Mouse (Mus musculus) stomach, embryonic 14.5 days (tissue): ENCODE data around the gene Spata46. TPM values are rescaled to one million over a fixed set of nuclear protein-coding genes. Genes with fewer than 3 reads are reported as not detected.

Experiments
- ATAC-seq: fragments of 200-750 bp; cut with Nextera tagmentation; 2 replicates; pipeline ENCODE4 v1.8.0; 2017; ENCODE audit warnings: low read depth, moderate TSS enrichment; ENCODE audit not compliant: insufficient number of reproducible peaks, insufficient read depth, low FRiP score
- H3K27ac ChIP-seq: fragments of 300-500 bp; sonication (generic); 2 replicates; pipeline ENCODE4 v1.5.1; 2014; ENCODE audit warnings: mild to moderate bottlenecking, low read length, moderate library complexity, mixed read lengths
- H3K27me3 ChIP-seq: fragments of 300-500 bp; sonication (generic); 2 replicates; pipeline ENCODE4 v1.6.1; 2014; ENCODE audit warnings: low read length, control low read depth, mixed read lengths; ENCODE audit not compliant: control insufficient read depth, insufficient read depth
- H3K36me3 ChIP-seq: fragments of 300-500 bp; sonication (generic); 2 replicates; pipeline ENCODE4 v1.6.1; 2014; ENCODE audit warnings: mild to moderate bottlenecking, control low read depth, low read length, moderate library complexity, mixed read lengths; ENCODE audit not compliant: control insufficient read depth, insufficient read depth
- H3K4me1 ChIP-seq: fragments of 300-500 bp; sonication (generic); 2 replicates; pipeline ENCODE4 v1.6.1; 2014; ENCODE audit warnings: low read length, control low read depth, mixed read lengths; ENCODE audit not compliant: control insufficient read depth, insufficient read depth
- H3K4me2 ChIP-seq: fragments of 300-500 bp; sonication (generic); replicated peaks from 2 replicates; pipeline ENCODE4 v1.6.1; 2014; ENCODE audit warnings: low read depth, low read length, control low read depth
- H3K4me3 ChIP-seq: fragments of 300-500 bp; sonication (generic); 2 replicates; pipeline ENCODE4 v1.5.1; 2014; ENCODE audit warnings: low read depth, low read length, control low read depth
- H3K9ac ChIP-seq: fragments of 300-500 bp; sonication (generic); replicated peaks from 2 replicates; pipeline ENCODE4 v1.6.1; 2014; ENCODE audit warnings: low read depth, mild to moderate bottlenecking, control low read depth, low read length, moderate library complexity, mixed read lengths
- H3K9me3 ChIP-seq: fragments of 300-500 bp; sonication (generic); 2 replicates; pipeline ENCODE4 v1.6.1; 2016; ENCODE audit warnings: low read depth, low read length, control low read depth; ENCODE audit not compliant: control insufficient read depth
- WGBS: fragments of 180-500 bp; shearing (Covaris S2); extraction: QIAGEN DNeasy Blood & Tissue Kit; methylation state at CpG from one replicate; pipeline ENCODE4 v1.1.7; 2014; 5-methylcytosine and 5-hydroxymethylcytosine counted together
- polyA plus RNA-seq: library from polyadenylated mRNA; unstranded; fragments of >200 nt; fragmentation: Nextera tagmentation; extraction: Ambion mirVana; gene quantifications from 2 replicates; pipeline ENCODE4 v1.2.1, GENCODE M21; 2014

The Spata46 gene
- polyA plus RNA-seq, 1 experiment from 2014 or later, result 2.7 TPM

DNA sequence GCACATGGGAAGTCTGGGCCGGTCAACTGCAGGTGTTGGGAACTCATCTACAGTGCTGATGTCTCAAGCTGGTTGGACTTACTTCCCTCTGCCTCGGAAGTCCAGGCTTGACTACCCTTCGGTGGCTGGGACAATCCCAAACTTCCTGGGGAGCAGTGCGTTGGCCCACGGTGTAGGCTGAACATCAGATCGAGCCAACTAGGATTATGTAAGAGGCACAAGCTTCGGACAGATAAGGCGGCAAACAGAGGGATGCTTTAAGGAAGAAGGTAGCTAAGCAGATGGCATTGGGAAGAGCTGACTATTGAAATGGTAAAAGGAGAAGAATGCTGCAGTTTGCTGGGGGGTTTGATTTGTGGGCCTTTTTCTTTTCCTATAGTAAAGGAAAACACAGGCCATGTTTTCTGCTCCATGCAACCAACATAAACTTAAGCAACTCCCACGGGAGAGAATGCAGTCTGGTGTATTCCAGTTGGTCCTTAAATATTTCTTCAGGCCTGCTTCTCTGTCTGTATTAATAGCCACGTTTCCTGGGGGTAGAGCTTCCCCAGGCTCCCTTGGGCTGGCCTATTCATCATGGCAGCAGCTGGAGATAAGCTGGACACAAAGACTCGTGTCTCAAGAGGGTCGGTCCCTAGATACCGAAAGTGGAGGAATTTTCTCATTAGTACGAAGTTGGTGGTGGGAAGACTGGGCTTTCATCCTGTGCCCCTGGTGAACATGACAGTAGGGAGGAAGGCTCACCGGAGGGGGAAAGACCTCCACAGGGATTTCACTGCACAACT lies 13.6 kb upstream of the Spata46 start:
- H3K9me3 ChIP-seq, result no peaks in the 10 kb centered on the region
- H3K4me2 ChIP-seq, result no peak overlapping the region
- H3K27ac ChIP-seq, result no peak overlapping the region
- ATAC-seq, result no peak
- H3K36me3 ChIP-seq, result no peaks in the 10 kb centered on the region
- H3K9ac ChIP-seq, result no peak overlapping the region
- H3K4me1 ChIP-seq, result no peaks in the 10 kb centered on the region
- 70% methylated on average over 15 of the region's 15 CpGs for WGBS
- H3K27me3 ChIP-seq, result no peaks in the 10 kb centered on the region
- H3K4me3 ChIP-seq, result no peak overlapping the region

DNA sequence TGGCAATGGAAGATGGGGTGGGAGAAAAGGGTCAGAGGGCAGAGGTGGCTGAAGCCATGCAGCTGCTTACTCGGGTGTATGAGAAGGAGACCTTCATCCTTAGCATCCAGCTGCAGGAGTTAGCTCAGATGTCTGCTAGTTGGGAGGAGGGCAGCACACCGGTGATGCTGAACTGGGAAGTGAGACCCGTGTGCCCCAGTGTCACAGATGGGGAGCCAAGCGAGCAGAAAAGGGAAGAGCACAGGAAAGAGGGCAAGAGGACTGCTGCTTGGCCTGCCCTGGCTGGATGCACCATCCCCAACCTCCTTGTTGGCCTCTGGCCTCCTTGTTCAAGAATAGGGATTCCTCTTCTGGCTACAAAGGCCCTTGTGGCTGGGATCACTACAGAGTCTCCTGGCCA lies 9.1 kb upstream of the Spata46 start:
- Histone ChIP-seq H3K27me3 (no peaks in the 10 kb centered on the region), H3K9ac (no peak overlapping the region), H3K9me3 (no peaks in the 10 kb centered on the region), H3K36me3 (no peaks in the 10 kb centered on the region), H3K4me2 (no peak overlapping the region), H3K4me3 (no peak overlapping the region), H3K4me1 (no peaks in the 10 kb centered on the region), H3K27ac (no peak overlapping the region)
- WGBS, result 72% methylated on average over 4 of the region's 4 CpGs
- no peak for ATAC-seq

DNA sequence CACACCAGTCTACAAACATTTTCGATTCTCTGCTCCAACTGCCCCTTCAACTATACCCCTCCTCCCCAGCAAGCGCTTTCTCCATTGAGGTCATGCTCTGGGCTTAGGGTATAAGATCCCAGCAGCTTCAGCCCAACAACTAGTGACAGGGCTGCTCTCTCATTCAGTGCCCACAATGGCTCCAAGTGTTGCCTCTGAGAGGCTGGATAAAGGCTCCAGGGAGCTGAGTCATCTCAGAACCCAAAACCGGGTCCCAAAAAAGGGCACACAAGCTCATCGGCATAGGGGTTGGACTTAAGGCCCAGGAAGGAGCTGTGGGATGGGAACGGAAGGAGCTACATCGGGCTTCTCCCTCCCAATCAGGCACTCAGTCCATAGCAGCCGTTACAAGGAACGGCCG lies 6.9 kb upstream of the Spata46 start:
- H3K27me3 ChIP-seq, result no peaks in the 10 kb centered on the region
- H3K4me1 ChIP-seq, result no peaks in the 10 kb centered on the region
- no peaks in the 10 kb centered on the region for H3K9me3 ChIP-seq
- ATAC-seq, result no peak
- 91% methylated on average over 9 of the region's 9 CpGs for WGBS
- no peak overlapping the region for H3K9ac ChIP-seq
- no peak overlapping the region for H3K4me2 ChIP-seq
- H3K4me3 ChIP-seq, result no peak overlapping the region
- H3K27ac ChIP-seq, result no peak overlapping the region
- no peaks in the 10 kb centered on the region for H3K36me3 ChIP-seq

DNA sequence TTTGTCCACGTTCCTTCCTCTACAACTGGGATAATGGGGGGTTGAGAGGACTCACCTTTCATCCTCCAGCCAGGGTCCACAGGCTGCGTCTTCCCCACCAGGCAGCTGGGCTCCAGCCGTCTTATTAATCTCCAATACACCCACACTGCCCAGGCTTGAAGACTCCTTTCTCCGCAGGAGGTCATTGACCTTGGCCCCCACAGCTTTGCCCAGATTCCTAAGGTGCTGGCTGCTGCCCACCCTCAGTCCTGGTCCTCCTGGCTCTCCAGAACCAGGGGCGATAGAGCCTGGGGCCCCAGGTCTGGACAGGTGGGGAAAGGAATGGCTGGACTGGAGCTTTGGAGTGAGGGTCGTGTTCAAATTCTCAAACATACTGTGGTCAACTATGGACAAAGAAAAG lies 6.1 kb upstream of the Spata46 start:
- WGBS, result 82% methylated on average over 6 of the region's 6 CpGs
- no peak overlapping the region for H3K9ac ChIP-seq
- H3K4me1 ChIP-seq, result no peaks in the 10 kb centered on the region
- H3K4me2 ChIP-seq, result no peak overlapping the region
- H3K4me3 ChIP-seq, result no peak overlapping the region
- no peaks in the 10 kb centered on the region for H3K9me3 ChIP-seq
- ATAC-seq, result no peak
- H3K36me3 ChIP-seq, result no peaks in the 10 kb centered on the region
- H3K27me3 ChIP-seq, result no peaks in the 10 kb centered on the region
- no peak overlapping the region for H3K27ac ChIP-seq

DNA sequence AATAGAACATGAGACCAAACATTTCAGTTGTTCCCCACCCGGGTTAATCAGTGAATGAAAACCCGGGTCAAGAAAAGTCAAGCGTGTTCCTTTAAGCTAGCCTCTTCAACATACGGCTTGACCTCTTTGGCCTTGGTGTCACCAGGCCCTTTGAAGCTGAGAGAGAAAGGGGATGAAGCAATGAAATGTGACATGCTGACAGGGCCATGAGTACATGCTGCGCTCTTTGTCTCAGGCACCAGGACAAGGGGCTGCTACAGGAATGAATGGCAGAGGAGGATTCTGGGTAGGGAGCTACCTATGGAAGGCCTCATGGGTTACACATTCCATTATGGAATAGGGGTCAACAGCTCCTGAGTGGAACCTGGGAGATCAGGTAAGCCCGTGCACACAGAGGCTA lies 5.5 kb upstream of the Spata46 start:
- no peak overlapping the region for H3K4me2 ChIP-seq
- H3K4me1 ChIP-seq, result no peaks in the 10 kb centered on the region
- 79% methylated on average over 6 of the region's 6 CpGs for WGBS
- no peak for ATAC-seq
- no peak overlapping the region for H3K9ac ChIP-seq
- H3K4me3 ChIP-seq, result no peak overlapping the region
- no peak overlapping the region for H3K27ac ChIP-seq
- H3K27me3 ChIP-seq, result no peaks in the 10 kb centered on the region
- H3K36me3 ChIP-seq, result no peaks in the 10 kb centered on the region
- H3K9me3 ChIP-seq, result no peaks in the 10 kb centered on the region

DNA sequence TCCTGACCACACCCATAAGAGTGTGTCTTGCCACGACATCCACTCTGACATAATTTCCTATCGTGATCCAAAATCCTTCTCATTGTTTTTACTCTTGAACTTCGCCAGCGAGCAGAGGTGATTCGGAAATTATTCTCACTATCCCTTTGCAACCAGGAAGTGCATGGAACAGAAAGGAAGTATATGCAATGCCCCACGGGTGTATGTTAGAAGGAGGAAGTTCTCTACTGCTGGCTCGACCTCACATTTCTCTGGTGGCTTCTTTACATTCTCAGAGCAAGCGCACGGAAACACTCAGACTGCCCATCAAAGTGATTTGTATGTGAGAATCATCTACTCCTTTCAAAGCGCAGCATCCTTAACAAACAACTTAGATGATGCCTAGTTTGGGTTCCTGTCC lies 3.6 kb upstream of the Spata46 start:
- no peak overlapping the region for H3K27ac ChIP-seq
- H3K4me3 ChIP-seq, result no peak overlapping the region
- H3K4me2 ChIP-seq, result no peak overlapping the region
- H3K27me3 ChIP-seq, result no peaks in the 10 kb centered on the region
- H3K4me1 ChIP-seq, result no peaks in the 10 kb centered on the region
- H3K9me3 ChIP-seq, result no peaks in the 10 kb centered on the region
- no peak overlapping the region for H3K9ac ChIP-seq
- 87% methylated on average over 10 of the region's 10 CpGs for WGBS
- no peaks in the 10 kb centered on the region for H3K36me3 ChIP-seq
- no peak for ATAC-seq

DNA sequence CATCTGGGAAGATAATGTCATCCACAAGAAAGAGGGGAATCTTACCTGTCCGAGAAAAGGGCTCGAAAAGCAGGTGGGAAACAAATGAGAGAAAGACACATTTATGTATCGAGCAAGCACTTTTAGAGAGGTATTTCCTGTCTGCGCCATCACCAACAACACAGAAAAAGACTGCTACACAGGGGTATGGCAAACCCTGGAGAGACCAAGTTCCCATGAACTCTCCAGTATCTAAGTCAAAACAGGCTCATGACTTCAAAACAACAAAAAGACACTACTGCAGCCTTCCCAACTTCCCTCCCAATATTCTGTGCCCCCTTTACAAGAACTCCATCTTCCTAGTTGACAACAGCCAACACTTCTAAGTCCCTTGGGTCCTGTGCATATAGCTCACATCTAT lies 2.4 kb upstream of the Spata46 start, which contains the start of gene Gm7694:
Gene Gm7694 (minus strand): TSS at position 101 of the 400 bp plus-strand sequence.
- Histone ChIP-seq H3K36me3 (no peaks in the 10 kb centered on the region), H3K9me3 (no peaks in the 10 kb centered on the region), H3K4me2 (no peak within 1 kb of the TSS), H3K4me1 (no peaks in the 10 kb centered on the region), H3K27me3 (no peaks in the 10 kb centered on the region), H3K27ac (no peak within 1 kb of the TSS), H3K9ac (no peak within 1 kb of the TSS), H3K4me3 (no peak within 1 kb of the TSS)
- 93% methylated on average over 4 of the region's 4 CpGs for WGBS
- no peak for ATAC-seq

DNA sequence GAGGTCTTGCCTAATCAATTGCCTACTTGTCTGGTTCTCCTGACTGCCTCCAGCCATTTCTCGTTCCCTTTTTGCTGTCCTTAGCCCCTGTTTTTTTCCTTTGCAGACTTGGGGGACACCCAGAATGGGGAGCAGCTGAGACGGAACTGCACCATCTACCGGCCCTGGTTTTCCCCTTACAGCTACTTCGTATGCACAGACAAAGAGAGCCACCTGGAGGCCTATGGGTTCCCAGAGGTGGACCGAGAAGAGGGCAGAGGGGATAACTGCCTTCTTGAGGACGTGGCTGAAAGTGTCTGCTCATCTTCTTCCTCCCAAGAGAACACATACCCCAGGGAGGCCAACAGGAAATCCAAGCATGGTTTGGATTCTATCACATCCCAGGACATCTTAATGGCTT lies 2.8 kb downstream of the Spata46 start:
- Histone ChIP-seq H3K9me3 (no peaks in the 10 kb centered on the region), H3K27ac (no peak overlapping the region), H3K36me3 (no peaks in the 10 kb centered on the region), H3K4me2 (no peak overlapping the region), H3K4me3 (no peak overlapping the region), H3K4me1 (no peaks in the 10 kb centered on the region), H3K27me3 (no peaks in the 10 kb centered on the region), H3K9ac (no peak overlapping the region)
- WGBS, result 87% methylated on average over 6 of the region's 6 CpGs
- no peak for ATAC-seq

DNA sequence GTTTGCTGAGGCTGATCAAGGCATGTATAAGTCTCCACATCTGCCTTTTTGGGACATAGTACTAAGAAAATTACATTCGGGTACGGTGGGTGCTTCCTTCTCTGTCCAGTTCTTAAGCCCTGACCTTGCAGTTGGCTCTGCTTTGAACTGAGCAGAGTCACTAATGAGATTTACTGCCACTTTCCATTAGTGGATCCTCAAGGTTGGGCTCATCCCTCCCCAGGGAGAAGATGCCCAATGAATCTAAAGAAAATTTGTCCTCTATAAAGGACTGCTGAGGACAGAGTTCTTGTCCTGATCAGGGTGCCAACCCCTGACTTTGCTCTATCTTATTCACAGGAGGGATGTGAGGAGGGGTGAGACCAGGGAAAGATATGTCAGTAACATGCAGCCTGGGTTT lies 13.4 kb downstream of the Spata46 start:
- Histone ChIP-seq H3K27ac (no peak overlapping the region), H3K9ac (no peak overlapping the region), H3K4me2 (no peak overlapping the region), H3K36me3 (no peaks in the 10 kb centered on the region), H3K4me1 (no peaks in the 10 kb centered on the region), H3K27me3 (no peaks in the 10 kb centered on the region), H3K9me3 (no peaks in the 10 kb centered on the region), H3K4me3 (no peak overlapping the region)
- no peak for ATAC-seq
- 85% methylated on average over 2 of the region's 2 CpGs for WGBS
